Mouse (Mus musculus) limb, embryonic 14.5 days (tissue): ENCODE results near the gene Arhgef3. TPM values are rescaled to one million over a fixed set of nuclear protein-coding genes. Genes with fewer than 3 reads are reported as not detected.

Source experiments
- ATAC-seq: fragments of 200-750 bp; cut with Nextera tagmentation; 2 replicates; pipeline ENCODE4 v1.8.0; 2017; ENCODE audit warnings: low read depth, moderate number of reproducible peaks, moderate TSS enrichment; ENCODE audit not compliant: low FRiP score
- DNase-seq: peaks from one replicate; pipeline ENCODE4 v3.0.0-alpha.2; 2015; ENCODE audit warnings: low spot score
- H3K27ac ChIP-seq: fragments of 300-500 bp; sonication (generic); replicated peaks from 2 replicates; pipeline ENCODE4 v1.5.1; 2014; ENCODE audit warnings: low read depth, mild to moderate bottlenecking, low read length, moderate library complexity, mixed read lengths
- H3K27me3 ChIP-seq: fragments of 300-500 bp; sonication (generic); 2 replicates; pipeline ENCODE4 v1.6.1; 2014; ENCODE audit warnings: low read length, mixed read lengths; ENCODE audit not compliant: control insufficient read depth, insufficient read depth
- H3K36me3 ChIP-seq: fragments of 300-500 bp; sonication (generic); 2 replicates; pipeline ENCODE4 v1.6.1; 2014; ENCODE audit warnings: mild to moderate bottlenecking, low read length, moderate library complexity, mixed read lengths; ENCODE audit not compliant: control insufficient read depth, insufficient read depth
- H3K4me1 ChIP-seq: fragments of 300-500 bp; sonication (generic); 2 replicates; pipeline ENCODE4 v1.6.1; 2014; ENCODE audit warnings: antibody characterized with exemption, low read length, mixed read lengths; ENCODE audit not compliant: control insufficient read depth, insufficient read depth
- H3K4me2 ChIP-seq: fragments of 300-500 bp; sonication (generic); replicated peaks from 2 replicates; pipeline ENCODE4 v1.6.1; 2014; ENCODE audit warnings: low read depth, mild to moderate bottlenecking, low read length, moderate library complexity; ENCODE audit not compliant: severe bottlenecking
- H3K4me3 ChIP-seq: fragments of 300-500 bp; sonication (generic); replicated peaks from 2 replicates; pipeline ENCODE4 v1.5.1; 2014; ENCODE audit warnings: low read length
- H3K9ac ChIP-seq: fragments of 300-500 bp; sonication (generic); 2 replicates; pipeline ENCODE4 v1.6.1; 2014; ENCODE audit warnings: mild to moderate bottlenecking, low read depth, low read length, moderate library complexity; ENCODE audit not compliant: severe bottlenecking
- H3K9me3 ChIP-seq: fragments of 300-500 bp; sonication (generic); 2 replicates; pipeline ENCODE4 v1.6.1; 2016; ENCODE audit warnings: low read length; ENCODE audit not compliant: control insufficient read depth
- POLR2A ChIP-seq: fragments of 200-500 bp; IDR thresholded peaks from 2 replicates; pipeline ENCODE4 v1.8.0; 2012; ENCODE audit warnings: inconsistent platforms, mild to moderate bottlenecking, moderate library complexity, borderline replicate concordance; ENCODE audit not compliant: insufficient read depth, insufficient read length; ENCODE audit errors: extremely low read depth
- WGBS: fragments of 180-500 bp; shearing (Covaris S2); extraction: QIAGEN DNeasy Blood & Tissue Kit; methylation state at CpG from one replicate; pipeline ENCODE4 v1.1.7; 2014; 5-methylcytosine and 5-hydroxymethylcytosine counted together
- microRNA-seq: library from miRNA; unstranded; fragments of <30 nt; microRNA quantifications from one replicate; pipeline ENCODE4, GENCODE M21; 2016
- polyA plus RNA-seq, 2 experiments: library from polyadenylated mRNA; depleted of rRNA in 1 of 2; stranded (reverse) in 1 of 2; unstranded in 1 of 2; fragments of >200 nt; fragmentation: Nextera tagmentation in 1 of 2; extraction: Ambion mirVana in 1 of 2; gene quantifications; 2 replicates each; pipeline versions ENCODE4 v1.2.1 to v1.2.3; 2012 to 2014

Gene Arhgef3
- polyA plus RNA-seq, 2 experiments = 14.3 to 22.5 TPM

GRCm38 (mm10) chr14:27436826-27437225 lies 322.1 kb downstream of the Arhgef3 start:
- H3K9me3 ChIP-seq = peaks cover 4% of the 10 kb centered on the region; the same call in 1 of the 2 replicates
- no peak for TF ChIP-seq POLR2A
- no peak overlapping the region for H3K27ac ChIP-seq
- ATAC-seq (no peak), DNase-seq (no peak)
- H3K4me3 ChIP-seq = no peak overlapping the region
- 89% methylated on average over 3 of the region's 3 CpGs for WGBS
- H3K4me2 ChIP-seq = no peak overlapping the region
- no peaks in the 10 kb centered on the region for H3K27me3 ChIP-seq
- no peaks in the 10 kb centered on the region for H3K4me1 ChIP-seq
- peaks cover 37% of the 10 kb centered on the region for H3K36me3 ChIP-seq
- H3K9ac ChIP-seq = no peak overlapping the region

DNA sequence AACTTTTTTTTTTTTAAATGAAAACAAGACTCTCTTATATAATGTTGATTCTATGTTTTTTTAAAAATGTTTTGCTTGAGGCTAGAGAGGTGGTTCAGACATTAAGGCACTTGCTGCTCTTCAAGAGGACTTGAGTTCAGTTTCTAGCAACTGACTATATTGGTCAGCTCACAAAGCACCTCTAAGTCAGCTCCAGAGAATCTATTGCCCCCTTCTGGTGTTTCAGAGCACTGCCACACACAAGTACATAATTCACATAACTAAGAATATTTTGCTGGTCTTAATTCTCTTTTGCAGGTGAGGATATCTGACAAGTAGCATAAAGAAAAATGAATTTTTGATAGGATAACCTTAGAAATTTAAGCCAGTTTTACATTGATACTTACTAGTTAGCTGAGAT lies 326.2 kb downstream of the Arhgef3 start:
- DNase-seq = no peak

GRCm38 (mm10) chr14:27444851-27445281 lies 330.2 kb downstream of the Arhgef3 start:
- ATAC-seq = no peak
- peaks cover 64% of the 10 kb centered on the region for H3K36me3 ChIP-seq

More for the DNA sequence above, 326.2 kb downstream of the Arhgef3 start:
- no peak overlapping the region for H3K4me3 ChIP-seq
- H3K36me3 ChIP-seq = peaks cover 47% of the 10 kb centered on the region
- no peaks in the 10 kb centered on the region for H3K27me3 ChIP-seq
- no peak overlapping the region for H3K4me2 ChIP-seq
- no peak overlapping the region for H3K27ac ChIP-seq
- ATAC-seq = no peak
- no peak overlapping the region for H3K9ac ChIP-seq
- TF ChIP-seq POLR2A = no peak
- no peaks in the 10 kb centered on the region for H3K4me1 ChIP-seq
- no peaks in the 10 kb centered on the region for H3K9me3 ChIP-seq

GRCm38 (mm10) chr14:27446963-27447362 lies 332.3 kb downstream of the Arhgef3 start:
- H3K4me2 ChIP-seq = no peak overlapping the region
- H3K27me3 ChIP-seq = no peaks in the 10 kb centered on the region
- H3K36me3 ChIP-seq = peaks cover 64% of the 10 kb centered on the region
- WGBS = 83% methylated on average over 4 of the region's 4 CpGs
- H3K4me3 ChIP-seq = no peak overlapping the region
- H3K4me1 ChIP-seq = no peaks in the 10 kb centered on the region
- ATAC-seq (no peak), DNase-seq (no peak)
- no peak for TF ChIP-seq POLR2A
- H3K27ac ChIP-seq = no peak overlapping the region
- no peaks in the 10 kb centered on the region for H3K9me3 ChIP-seq
- no peak overlapping the region for H3K9ac ChIP-seq

More at GRCm38 (mm10) chr14:27444851-27445281, 330.2 kb downstream of the Arhgef3 start:
- no peaks in the 10 kb centered on the region for H3K9me3 ChIP-seq
- H3K27me3 ChIP-seq = no peaks in the 10 kb centered on the region
- no peak overlapping the region for H3K4me2 ChIP-seq
- no peak for DNase-seq
- no peak overlapping the region for H3K9ac ChIP-seq
- no peak for TF ChIP-seq POLR2A
- no peaks in the 10 kb centered on the region for H3K4me1 ChIP-seq
- H3K27ac ChIP-seq = no peak overlapping the region
- WGBS = 89% methylated on average over 2 of the region's 2 CpGs
- no peak overlapping the region for H3K4me3 ChIP-seq

Small RNA genes lying within 50 kb of the gene (microRNA-seq; reads per million reads assigned to microRNA genes)
- not detected for gene Gm23633

Other genes starting within 250 kb of the Arhgef3 start
- gene Asb14, start 220.3 kb upstream of the Arhgef3 start, polyA plus RNA-seq (2012; rRNA removed) = 0.10 and 0.20 TPM in 2 replicates
- not detected in 2 replicates for gene Asb14, start 220.3 kb upstream of the Arhgef3 start, polyA plus RNA-seq (2014; fragmentation: Nextera tagmentation; extraction: Ambion mirVana)
- gene Appl1, start 143.7 kb upstream of the Arhgef3 start, polyA plus RNA-seq (2012; rRNA removed) = 23.1 and 23.4 TPM in 2 replicates
- 47.4 and 52.7 TPM in 2 replicates for gene Appl1, start 143.7 kb upstream of the Arhgef3 start, polyA plus RNA-seq (2014; fragmentation: Nextera tagmentation; extraction: Ambion mirVana)
- 0.14 TPM in 1 of 2 replicates, not detected in the other for gene Hesx1, start 120.5 kb upstream of the Arhgef3 start, polyA plus RNA-seq (2012; rRNA removed)
- gene Hesx1, start 120.5 kb upstream of the Arhgef3 start, polyA plus RNA-seq (2014; fragmentation: Nextera tagmentation; extraction: Ambion mirVana) = not detected in 2 replicates
- gene Il17rd, start 76.0 kb upstream of the Arhgef3 start, polyA plus RNA-seq (2012; rRNA removed) = 15.4 and 19.1 TPM in 2 replicates
- gene Il17rd, start 76.0 kb upstream of the Arhgef3 start, polyA plus RNA-seq (2014; fragmentation: Nextera tagmentation; extraction: Ambion mirVana) = 6.0 and 9.3 TPM in 2 replicates